Mouse (Mus musculus): Measurements from ENCODE around the gene Egfl8.

GRCm38 (mm10) chr17:34664472-34664871 is 48.7 kb upstream of the Egfl8 start:
- TF ChIP-seq CTCF (IDR thresholded peaks at IDR 0.05; ENCODE audit: low read depth), result no peak
- no peak for TF ChIP-seq EP300 (optimal IDR thresholded peaks at IDR 0.05)

All from stomach, postnatal 0 days (tissue).